Mouse (Mus musculus) limb, embryonic 10.5 days (tissue): ENCODE measurements around the gene Mgmt. TPM values are rescaled to one million over a fixed set of nuclear protein-coding genes. Genes with fewer than 3 reads are reported as not detected.

Experiments used
- DNase-seq: peaks from one replicate; pipeline ENCODE4 v3.0.0-alpha.2; 2017; ENCODE audit warnings: low spot score
- H3K27ac ChIP-seq: fragments of 300-500 bp; sonication (generic); 2 replicates; pipeline ENCODE4 v1.5.1; 2016; ENCODE audit warnings: mild to moderate bottlenecking
- H3K27me3 ChIP-seq: fragments of 300-500 bp; sonication (generic); 2 replicates; pipeline ENCODE4 v1.6.1; 2016; ENCODE audit warnings: low read depth, mild to moderate bottlenecking; ENCODE audit not compliant: poor library complexity, severe bottlenecking
- H3K36me3 ChIP-seq: fragments of 300-500 bp; sonication (generic); 2 replicates; pipeline ENCODE4 v1.6.1; 2016; ENCODE audit warnings: mild to moderate bottlenecking, moderate library complexity
- H3K4me1 ChIP-seq: fragments of 300-500 bp; sonication (generic); 2 replicates; pipeline ENCODE4 v1.6.1; 2016
- H3K4me3 ChIP-seq: fragments of 300-500 bp; sonication (generic); 2 replicates; pipeline ENCODE4 v1.5.1; 2016; ENCODE audit warnings: mild to moderate bottlenecking, moderate library complexity
- H3K9me3 ChIP-seq: fragments of 300-500 bp; sonication (generic); replicated peaks from 2 replicates; pipeline ENCODE4 v1.6.1; 2016; ENCODE audit warnings: mild to moderate bottlenecking
- WGBS: fragments of 180-500 bp; shearing (Covaris S2); methylation state at CpG from one replicate; pipeline ENCODE4 v1.1.7; 2016; 5-methylcytosine and 5-hydroxymethylcytosine counted together
- polyA plus RNA-seq: library from polyadenylated mRNA; unstranded; fragments of >200 nt; fragmentation: Nextera tagmentation; extraction: Ambion mirVana; gene quantifications from 2 replicates; pipeline ENCODE4 v1.2.1, GENCODE M21; 2016

The Mgmt gene
- 4.2 and 4.5 TPM in 2 replicates for polyA plus RNA-seq

DNA sequence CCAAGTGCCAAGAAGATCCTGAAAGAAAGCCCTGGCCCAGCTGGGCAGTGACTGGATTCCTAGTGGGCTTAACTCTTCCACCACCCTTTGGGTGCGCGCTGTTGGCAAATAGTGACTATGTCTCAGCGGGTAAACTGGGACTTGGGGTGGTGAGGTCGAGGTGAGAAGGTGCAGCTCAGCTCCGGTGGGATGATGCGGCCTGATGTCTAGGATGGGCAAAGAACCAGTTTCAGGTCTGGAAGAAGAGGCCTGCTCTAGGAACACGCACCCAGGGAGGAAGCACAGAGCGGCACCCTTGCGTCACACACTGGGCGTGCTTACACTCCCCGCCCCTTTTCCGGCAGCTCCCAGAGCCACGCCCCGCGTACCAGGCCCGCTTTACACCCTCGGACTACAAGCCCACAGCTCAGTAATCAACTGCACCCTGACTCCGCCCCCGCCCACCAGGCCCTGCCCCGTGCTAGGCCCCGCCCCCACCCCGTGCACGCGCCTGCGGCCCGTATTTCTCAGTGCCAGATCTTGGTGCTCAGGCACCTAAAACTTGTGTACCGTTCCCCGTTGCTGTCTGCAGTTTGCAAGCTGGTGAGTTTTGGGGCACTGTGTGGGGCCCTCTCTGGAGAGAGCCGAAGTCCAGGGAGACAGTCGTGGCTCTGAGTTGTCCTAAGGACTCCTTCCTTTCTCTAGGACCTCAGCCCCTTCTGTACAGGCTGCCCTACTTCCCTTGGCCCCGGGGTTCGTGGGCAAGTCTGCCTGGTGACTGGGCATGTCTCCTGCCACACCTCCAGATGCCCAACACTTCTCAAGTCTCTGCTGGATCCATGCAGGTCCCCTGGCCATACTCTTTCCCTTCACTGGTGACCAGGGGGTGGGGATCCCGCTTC, at the start of gene Mgmt:
Mgmt (plus strand) TSS at position 509 of the 881 bp plus-strand sequence.
- Histone ChIP-seq H3K4me1 (peaks cover 28% of the 10 kb centered on the region), H3K4me3 (peak within 1 kb of the TSS; percentile 51), H3K9me3 (no peaks in the 10 kb centered on the region), H3K27me3 (no peaks in the 10 kb centered on the region), H3K27ac (peak within 1 kb of the TSS; percentile 85), H3K36me3 (no peaks in the 10 kb centered on the region)
- DNase-seq: peak; percentile 94
- 12% methylated on average over 33 of the region's 33 CpGs for WGBS

GRCm38 (mm10) chr7:136844835-136845234, 49.6 kb upstream of the Mgmt start:
- H3K27me3 ChIP-seq: peaks cover 17% of the 10 kb centered on the region
- no peaks in the 10 kb centered on the region for H3K36me3 ChIP-seq
- peaks cover 51% of the 10 kb centered on the region for H3K4me1 ChIP-seq
- no peak for DNase-seq
- H3K27ac ChIP-seq: no peak overlapping the region
- H3K9me3 ChIP-seq: no peaks in the 10 kb centered on the region
- H3K4me3 ChIP-seq: no peak overlapping the region
- 59% methylated on average over 5 of the region's 5 CpGs for WGBS

GRCm38 (mm10) chr7:136845321-136845720, 49.1 kb upstream of the Mgmt start:
- Histone ChIP-seq H3K4me1 (peaks cover 53% of the 10 kb centered on the region), H3K36me3 (no peaks in the 10 kb centered on the region), H3K4me3 (no peak overlapping the region), H3K9me3 (no peaks in the 10 kb centered on the region), H3K27ac (no peak overlapping the region; the same call in 1 of the 2 replicates), H3K27me3 (peaks cover 19% of the 10 kb centered on the region)
- 52% methylated on average over 9 of the region's 9 CpGs for WGBS
- no peak for DNase-seq

- Histone ChIP-seq H3K36me3 (no peaks in the 10 kb centered on the region), H3K27me3 (peaks cover 23% of the 10 kb centered on the region)
These were observed 48.3 kb upstream of the Mgmt start for GRCm38 (mm10) chr7:136846086-136846620.

DNA sequence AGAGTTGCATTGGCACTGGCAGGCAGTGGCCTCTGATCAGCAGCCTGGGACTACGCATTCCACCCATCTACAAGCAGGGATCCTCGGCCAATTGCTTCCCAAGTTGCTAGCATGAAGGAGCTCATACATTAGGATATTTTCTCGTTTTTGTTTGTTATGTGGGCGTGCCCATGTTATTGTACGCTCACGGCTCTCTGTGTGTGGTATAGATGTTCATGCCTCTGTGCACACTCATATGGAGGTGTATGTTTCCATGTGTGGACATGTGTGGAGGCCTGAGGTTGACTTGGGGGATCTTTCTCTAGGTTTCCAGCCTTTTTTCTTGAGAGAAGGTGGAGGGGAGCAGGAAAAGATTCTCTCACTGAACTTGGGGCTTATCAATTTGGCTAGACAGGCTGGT, 46.8 kb upstream of the Mgmt start:
- H3K4me3 ChIP-seq: no peak overlapping the region
- H3K36me3 ChIP-seq: no peaks in the 10 kb centered on the region
- H3K27ac ChIP-seq: no peak overlapping the region
- WGBS: 95% methylated on average over 6 of the region's 6 CpGs
- DNase-seq: no peak
- peaks cover 53% of the 10 kb centered on the region for H3K4me1 ChIP-seq
- H3K9me3 ChIP-seq: no peaks in the 10 kb centered on the region
- H3K27me3 ChIP-seq: peaks cover 23% of the 10 kb centered on the region

More at GRCm38 (mm10) chr7:136846086-136846620, 48.3 kb upstream of the Mgmt start:
- Histone ChIP-seq H3K4me3 (no peak overlapping the region), H3K4me1 (peaks cover 57% of the 10 kb centered on the region), H3K27ac (0 out of 2 replicates have a peak overlapping the region, but pooled peaks have one; percentile 21), H3K9me3 (no peaks in the 10 kb centered on the region)
- DNase-seq: no peak
- 50% methylated on average over 10 of the region's 10 CpGs for WGBS

DNA sequence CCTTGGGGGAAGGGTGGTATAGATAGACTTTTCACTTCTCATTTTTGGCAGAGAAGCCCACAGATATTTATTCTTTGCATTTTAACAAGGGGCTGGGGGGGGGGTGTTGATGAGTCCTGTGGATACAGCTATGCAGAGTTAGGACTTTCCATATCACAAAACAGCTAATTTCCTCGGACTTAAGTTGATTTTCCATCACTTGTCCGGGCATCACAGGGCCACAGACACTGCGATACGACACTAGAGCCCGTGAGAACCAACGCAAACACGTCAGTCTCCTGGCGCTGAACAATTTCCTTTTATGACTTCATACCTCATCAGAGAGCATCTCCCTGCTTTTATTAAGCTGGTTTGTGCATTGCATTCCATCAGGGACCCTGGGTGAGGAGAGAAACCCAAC, 45.7 kb upstream of the Mgmt start:
- 91% methylated on average over 8 of the region's 8 CpGs for WGBS
- H3K27me3 ChIP-seq: peaks cover 20% of the 10 kb centered on the region
- no peaks in the 10 kb centered on the region for H3K9me3 ChIP-seq
- peaks cover 41% of the 10 kb centered on the region for H3K4me1 ChIP-seq
- no peak overlapping the region for H3K4me3 ChIP-seq
- no peak overlapping the region for H3K27ac ChIP-seq
- no peaks in the 10 kb centered on the region for H3K36me3 ChIP-seq
- no peak for DNase-seq

DNA sequence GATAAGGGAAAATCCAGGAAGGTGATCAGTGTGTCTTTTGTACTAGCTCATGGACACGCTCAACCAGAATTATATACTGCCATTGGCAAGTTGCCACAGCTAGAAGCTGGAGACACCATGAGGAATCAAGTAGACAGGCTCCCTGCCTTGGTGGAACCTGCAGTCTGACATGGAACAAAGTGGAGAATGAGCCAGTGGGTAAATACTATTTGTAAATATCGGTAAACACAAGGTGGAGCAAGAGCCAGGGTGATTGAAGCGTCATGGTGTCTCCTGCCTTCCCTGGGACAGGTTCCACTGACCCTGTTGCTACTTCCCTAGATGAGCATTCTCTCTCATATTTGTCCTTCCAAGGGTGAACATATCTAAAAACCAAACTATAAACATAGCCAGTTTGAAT, 44.6 kb upstream of the Mgmt start:
- no peak for DNase-seq
- Histone ChIP-seq H3K36me3 (no peaks in the 10 kb centered on the region), H3K9me3 (no peaks in the 10 kb centered on the region), H3K4me3 (no peak overlapping the region), H3K27ac (no peak overlapping the region), H3K27me3 (peaks cover 20% of the 10 kb centered on the region), H3K4me1 (peaks cover 32% of the 10 kb centered on the region)
- WGBS: 92% methylated on average over 3 of the region's 3 CpGs

- H3K9me3 ChIP-seq: no peaks in the 10 kb centered on the region
- 60% methylated on average over 5 of the region's 5 CpGs for WGBS
- peaks cover 27% of the 10 kb centered on the region for H3K4me1 ChIP-seq
- DNase-seq: no peak
- no peak overlapping the region for H3K27ac ChIP-seq
- H3K27me3 ChIP-seq: peaks cover 20% of the 10 kb centered on the region
- no peaks in the 10 kb centered on the region for H3K36me3 ChIP-seq
- no peak overlapping the region for H3K4me3 ChIP-seq
These were observed 44.1 kb upstream of the Mgmt start for GRCm38 (mm10) chr7:136850339-136850738.

- no peak overlapping the region for H3K27ac ChIP-seq
- 77% methylated on average over 8 of the region's 8 CpGs for WGBS
- no peak overlapping the region for H3K4me3 ChIP-seq
- H3K9me3 ChIP-seq: no peaks in the 10 kb centered on the region
- H3K36me3 ChIP-seq: no peaks in the 10 kb centered on the region
- peaks cover 10% of the 10 kb centered on the region for H3K4me1 ChIP-seq
- no peak for DNase-seq
- peaks cover 20% of the 10 kb centered on the region for H3K27me3 ChIP-seq
These were observed 42.5 kb upstream of the Mgmt start for GRCm38 (mm10) chr7:136851946-136852345.

GRCm38 (mm10) chr7:136852721-136853120, 41.7 kb upstream of the Mgmt start:
- Histone ChIP-seq H3K4me1 (peaks cover 10% of the 10 kb centered on the region; the same call in 1 of the 2 replicates), H3K36me3 (no peaks in the 10 kb centered on the region), H3K27ac (no peak overlapping the region), H3K27me3 (peaks cover 15% of the 10 kb centered on the region), H3K9me3 (no peaks in the 10 kb centered on the region), H3K4me3 (no peak overlapping the region)
- WGBS: 71% methylated on average over 4 of the region's 4 CpGs
- no peak for DNase-seq

DNA sequence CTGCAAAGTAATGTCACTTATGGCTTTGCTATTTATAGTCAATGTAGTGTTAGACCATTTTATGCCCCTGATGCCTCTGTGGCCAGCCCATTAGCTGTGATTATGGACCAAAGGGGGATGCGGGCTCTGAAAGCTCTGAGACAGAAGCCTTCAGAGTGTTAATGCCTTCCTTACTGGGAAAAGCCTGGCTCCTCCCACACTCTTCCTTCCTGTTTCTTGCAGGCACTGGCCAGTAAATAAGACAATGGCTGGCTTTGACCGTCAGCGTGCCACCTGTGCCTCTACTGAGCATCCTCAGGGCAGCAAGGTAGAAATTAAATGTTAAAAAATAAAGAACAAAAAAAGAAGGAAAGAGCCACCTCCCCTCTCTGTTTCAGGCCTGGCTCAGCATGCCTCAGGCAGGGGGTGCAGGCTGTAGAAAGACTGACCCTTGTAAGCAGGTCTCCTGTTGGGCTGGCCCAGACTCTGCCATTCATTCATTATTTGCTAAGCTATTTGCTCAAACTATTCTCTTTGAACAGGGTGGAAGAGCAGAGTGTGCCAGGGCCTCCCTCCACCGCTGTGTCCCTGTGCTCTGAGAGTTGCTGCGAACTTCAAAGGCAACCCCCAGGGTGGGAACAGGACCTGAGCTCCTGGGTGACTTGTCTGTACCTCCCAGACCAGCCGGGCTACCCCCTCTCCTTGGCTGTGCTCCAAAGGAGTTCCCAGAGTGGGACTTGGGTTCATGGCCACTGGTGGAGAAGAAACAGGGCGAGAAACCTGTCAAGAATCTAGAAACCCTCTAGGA, 29.5 kb upstream of the Mgmt start:
- H3K36me3 ChIP-seq: no peaks in the 10 kb centered on the region

DNA sequence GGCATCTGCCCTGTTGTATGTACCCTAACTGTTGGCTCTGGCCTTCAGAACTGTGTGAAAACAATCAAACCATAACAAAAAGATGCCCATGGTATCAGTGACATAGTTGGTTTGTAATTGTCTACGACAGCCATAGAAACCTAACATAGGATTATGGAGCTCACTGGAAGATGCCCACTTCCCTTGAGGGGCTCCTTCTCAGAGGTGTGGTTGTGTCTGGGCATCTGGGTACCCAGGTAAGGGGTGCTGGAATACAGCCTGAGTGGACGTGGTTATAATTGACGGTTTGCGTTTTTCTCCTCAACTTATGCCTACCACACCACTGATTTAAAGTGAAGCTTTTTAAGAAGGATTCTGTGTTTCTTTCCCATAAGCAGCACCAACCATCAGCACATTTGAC, 28.5 kb upstream of the Mgmt start:
- 88% methylated on average over 4 of the region's 4 CpGs for WGBS
- H3K4me1 ChIP-seq: peaks cover 19% of the 10 kb centered on the region
- H3K27ac ChIP-seq: no peak overlapping the region
- H3K27me3 ChIP-seq: peaks cover 44% of the 10 kb centered on the region
- no peaks in the 10 kb centered on the region for H3K36me3 ChIP-seq
- no peak for DNase-seq
- H3K9me3 ChIP-seq: no peaks in the 10 kb centered on the region
- no peak overlapping the region for H3K4me3 ChIP-seq

More for the DNA sequence above, 29.5 kb upstream of the Mgmt start:
- WGBS: 29% methylated on average over 7 of the region's 7 CpGs
- H3K9me3 ChIP-seq: no peaks in the 10 kb centered on the region
- H3K4me3 ChIP-seq: no peak overlapping the region
- no peak for DNase-seq
- H3K27me3 ChIP-seq: peaks cover 40% of the 10 kb centered on the region
- H3K27ac ChIP-seq: peak overlapping the region; percentile 61; the same call in 1 of the 2 replicates
- peaks cover 19% of the 10 kb centered on the region for H3K4me1 ChIP-seq
